Mouse (Mus musculus) hindbrain, embryonic 13.5 days (tissue): Measurements from ENCODE around the gene Cdc42ep1. TPM values are rescaled to one million over a fixed set of nuclear protein-coding genes. Genes with fewer than 3 reads are reported as not detected.
"Not testable (repeated sequence)": the region's sequence is repeated elsewhere in the genome, so short reads cannot be mapped to it uniquely, and the experiment has no call there.

Source experiments
- ATAC-seq: fragments of 200-750 bp; cut with Nextera tagmentation; 2 replicates; pipeline ENCODE4 v1.8.0; 2017; ENCODE audit warnings: moderate TSS enrichment; ENCODE audit not compliant: low FRiP score
- H3K27ac ChIP-seq: fragments of 300-500 bp; sonication (generic); 2 replicates; pipeline ENCODE4 v1.5.1; 2015; ENCODE audit warnings: inconsistent platforms, mild to moderate bottlenecking, moderate library complexity
- H3K27me3 ChIP-seq: fragments of 300-500 bp; sonication (generic); 2 replicates; pipeline ENCODE4 v1.6.1; 2015; ENCODE audit warnings: mild to moderate bottlenecking, inconsistent platforms
- H3K36me3 ChIP-seq: fragments of 300-500 bp; sonication (generic); 2 replicates; pipeline ENCODE4 v1.6.1; 2015; ENCODE audit warnings: mild to moderate bottlenecking, inconsistent platforms
- H3K4me1 ChIP-seq: fragments of 300-500 bp; sonication (generic); replicated peaks from 2 replicates; pipeline ENCODE4 v1.6.1; 2015; ENCODE audit warnings: inconsistent platforms
- H3K4me2 ChIP-seq: fragments of 300-500 bp; sonication (generic); 2 replicates; pipeline ENCODE4 v1.6.1; 2015; ENCODE audit warnings: inconsistent platforms, mild to moderate bottlenecking, moderate library complexity
- H3K4me3 ChIP-seq: fragments of 300-500 bp; sonication (generic); 2 replicates; pipeline ENCODE4 v1.5.1; 2015; ENCODE audit warnings: mild to moderate bottlenecking, inconsistent platforms
- H3K9ac ChIP-seq: fragments of 300-500 bp; sonication (generic); 2 replicates; pipeline ENCODE4 v1.6.1; 2015; ENCODE audit warnings: mild to moderate bottlenecking, inconsistent platforms
- H3K9me3 ChIP-seq: fragments of 300-500 bp; sonication (generic); 2 replicates; pipeline ENCODE4 v1.6.1; 2016; ENCODE audit warnings: inconsistent platforms
- WGBS: fragments of 180-500 bp; shearing (Covaris S2); methylation state at CpG from one replicate; pipeline ENCODE4 v1.1.7; 2015; 5-methylcytosine and 5-hydroxymethylcytosine counted together
- polyA plus RNA-seq: library from polyadenylated mRNA; unstranded; fragments of >200 nt; fragmentation: Nextera tagmentation; extraction: Ambion mirVana; gene quantifications from 2 replicates; pipeline ENCODE4 v1.2.1, GENCODE M21; 2015

The Cdc42ep1 gene
- polyA plus RNA-seq, 1 experiment from 2014 or later, result 11.0 TPM

GRCm38 (mm10) chr15:78874989-78875388 is 32.6 kb downstream of the Cdc42ep1 start:
- Histone ChIP-seq H3K4me1 (peaks cover 35% of the 10 kb centered on the region), H3K27ac (peak overlapping the region; percentile 99), H3K4me2 (no peak overlapping the region), H3K9me3 (no peaks in the 10 kb centered on the region), H3K9ac (peak overlapping the region; percentile 91; the same call in 1 of the 2 replicates), H3K4me3 (no peak overlapping the region), H3K36me3 (peaks cover 5% of the 10 kb centered on the region; the same call in 1 of the 2 replicates), H3K27me3 (no peaks in the 10 kb centered on the region)
- ATAC-seq, result no peak
- 80% methylated on average over 8 of the region's 8 CpGs for WGBS

- no peak for ATAC-seq
- Histone ChIP-seq H3K9me3 (no peaks in the 10 kb centered on the region), H3K27ac (peak overlapping the region; percentile 99), H3K36me3 (peaks cover 10% of the 10 kb centered on the region; the same call in 1 of the 2 replicates), H3K4me2 (peak overlapping the region; percentile 94), H3K27me3 (no peaks in the 10 kb centered on the region), H3K9ac (peak overlapping the region; percentile 91), H3K4me1 (peaks cover 35% of the 10 kb centered on the region), H3K4me3 (peak overlapping the region; percentile 74)
- 82% methylated on average over 5 of the region's 5 CpGs for WGBS
Measured at GRCm38 (mm10) chr15:78875537-78875936, 33.1 kb downstream of the Cdc42ep1 start.

- peak overlapping the region; percentile 99 for H3K27ac ChIP-seq
- ATAC-seq, result peak; percentile 19; the same call in 1 of the 2 replicates
- 3% methylated on average over 17 of the region's 17 CpGs for WGBS
Measured at GRCm38 (mm10) chr15:78876258-78876696, 33.9 kb downstream of the Cdc42ep1 start.

GRCm38 (mm10) chr15:78876991-78877809 is 34.8 kb downstream of the Cdc42ep1 start, which contains the start of gene Gga1:
Gga1 (plus strand) TSS chr15:78877190.
- H3K9ac ChIP-seq, result peak within 1 kb of the TSS; percentile 91
- no peaks in the 10 kb centered on the region for H3K27me3 ChIP-seq
- peaks cover 35% of the 10 kb centered on the region for H3K4me1 ChIP-seq
- H3K9me3 ChIP-seq, result no peaks in the 10 kb centered on the region
- peak; percentile 90 for ATAC-seq
- peak within 1 kb of the TSS; percentile 94 for H3K4me2 ChIP-seq
- under 1% methylated on average over 64 of the region's 95 CpGs for WGBS
- peaks cover 27% of the 10 kb centered on the region for H3K36me3 ChIP-seq
- H3K4me3 ChIP-seq, result peak within 1 kb of the TSS; percentile 74
- peak within 1 kb of the TSS; percentile 99 for H3K27ac ChIP-seq

More at GRCm38 (mm10) chr15:78876258-78876696, 33.9 kb downstream of the Cdc42ep1 start:
- peaks cover 17% of the 10 kb centered on the region for H3K36me3 ChIP-seq
- peak overlapping the region; percentile 74 for H3K4me3 ChIP-seq
- H3K9me3 ChIP-seq, result no peaks in the 10 kb centered on the region
- H3K27me3 ChIP-seq, result no peaks in the 10 kb centered on the region
- peak overlapping the region; percentile 91 for H3K9ac ChIP-seq
- H3K4me1 ChIP-seq, result peaks cover 35% of the 10 kb centered on the region
- H3K4me2 ChIP-seq, result peak overlapping the region; percentile 94

GRCm38 (mm10) chr15:78877810-78878390 is 35.5 kb downstream of the Cdc42ep1 start:
- WGBS, result 2% methylated on average over 17 of the region's 17 CpGs

GRCm38 (mm10) chr15:78878792-78879516 is 36.5 kb downstream of the Cdc42ep1 start:
- WGBS, result 71% methylated on average over 7 of the region's 7 CpGs
- Histone ChIP-seq H3K4me2 (peak overlapping the region; percentile 94), H3K9ac (peak overlapping the region; percentile 91), H3K4me1 (peaks cover 35% of the 10 kb centered on the region), H3K36me3 (peaks cover 44% of the 10 kb centered on the region)
- not testable (repeated sequence) for H3K4me3 ChIP-seq, H3K27ac ChIP-seq, H3K9me3 ChIP-seq, H3K27me3 ChIP-seq, ATAC-seq

More at GRCm38 (mm10) chr15:78877810-78878390, 35.5 kb downstream of the Cdc42ep1 start:
- H3K9ac ChIP-seq, result peak overlapping the region; percentile 91
- H3K27ac ChIP-seq, result peak overlapping the region; percentile 99
- peaks cover 34% of the 10 kb centered on the region for H3K36me3 ChIP-seq
- H3K4me2 ChIP-seq, result peak overlapping the region; percentile 94
- H3K9me3 ChIP-seq, result no peaks in the 10 kb centered on the region
- H3K4me3 ChIP-seq, result peak overlapping the region; percentile 74
- H3K4me1 ChIP-seq, result peaks cover 35% of the 10 kb centered on the region
- no peak; the same call in 1 of the 2 replicates for ATAC-seq
- no peaks in the 10 kb centered on the region for H3K27me3 ChIP-seq

GRCm38 (mm10) chr15:78880432-78880831 is 38.0 kb downstream of the Cdc42ep1 start:
- H3K36me3 ChIP-seq, result peaks cover 57% of the 10 kb centered on the region
- no peak overlapping the region for H3K4me3 ChIP-seq
- no peak overlapping the region for H3K27ac ChIP-seq
- no peaks in the 10 kb centered on the region for H3K27me3 ChIP-seq
- peak overlapping the region; percentile 60; the same call in 1 of the 2 replicates for H3K9ac ChIP-seq
- no peak for ATAC-seq
- peaks cover 30% of the 10 kb centered on the region for H3K4me1 ChIP-seq
- 93% methylated on average over 8 of the region's 8 CpGs for WGBS
- no peaks in the 10 kb centered on the region for H3K9me3 ChIP-seq
- no peak overlapping the region for H3K4me2 ChIP-seq

GRCm38 (mm10) chr15:78881828-78882227 is 39.4 kb downstream of the Cdc42ep1 start:
- 86% methylated on average over 3 of the region's 3 CpGs for WGBS
- Histone ChIP-seq H3K9ac (no peak overlapping the region), H3K9me3 (no peaks in the 10 kb centered on the region), H3K27me3 (no peaks in the 10 kb centered on the region), H3K27ac (no peak overlapping the region), H3K4me1 (peaks cover 20% of the 10 kb centered on the region), H3K4me3 (no peak overlapping the region), H3K4me2 (no peak overlapping the region), H3K36me3 (peaks cover 71% of the 10 kb centered on the region)
- no peak for ATAC-seq

GRCm38 (mm10) chr15:78889401-78889853 is 47.0 kb downstream of the Cdc42ep1 start:
- Histone ChIP-seq H3K36me3 (peaks cover 97% of the 10 kb centered on the region), H3K4me3 (no peak overlapping the region), H3K9me3 (no peaks in the 10 kb centered on the region), H3K27me3 (no peaks in the 10 kb centered on the region), H3K4me2 (no peak overlapping the region), H3K4me1 (peaks cover 10% of the 10 kb centered on the region), H3K27ac (0 out of 2 replicates have a peak overlapping the region, but pooled peaks have one; percentile 48), H3K9ac (peak overlapping the region; percentile 19; the same call in 1 of the 2 replicates)
- no peak for ATAC-seq
- WGBS, result 39% methylated on average over 13 of the region's 13 CpGs

GRCm38 (mm10) chr15:78892440-78892839 is 50.0 kb downstream of the Cdc42ep1 start:
- H3K4me1 ChIP-seq, result peaks cover 13% of the 10 kb centered on the region
- 73% methylated on average over 7 of the region's 7 CpGs for WGBS
- peak overlapping the region; percentile 35; the same call in 1 of the 2 replicates for H3K9ac ChIP-seq
- peaks cover 83% of the 10 kb centered on the region for H3K36me3 ChIP-seq
- no peak overlapping the region for H3K4me2 ChIP-seq
- no peak for ATAC-seq
- no peaks in the 10 kb centered on the region for H3K9me3 ChIP-seq
- no peaks in the 10 kb centered on the region for H3K27me3 ChIP-seq
- no peak overlapping the region for H3K27ac ChIP-seq
- H3K4me3 ChIP-seq, result no peak overlapping the region

- Histone ChIP-seq H3K27ac (peak overlapping the region; percentile 44; the same call in 1 of the 2 replicates), H3K9me3 (no peaks in the 10 kb centered on the region), H3K9ac (0 out of 2 replicates have a peak overlapping the region, but pooled peaks have one; percentile 13), H3K4me2 (no peak overlapping the region), H3K4me1 (peaks cover 19% of the 10 kb centered on the region), H3K4me3 (no peak overlapping the region), H3K36me3 (peaks cover 60% of the 10 kb centered on the region), H3K27me3 (peaks cover 16% of the 10 kb centered on the region)
- 79% methylated on average over 13 of the region's 13 CpGs for WGBS
- ATAC-seq, result no peak
Measured at GRCm38 (mm10) chr15:78894726-78895125, 52.3 kb downstream of the Cdc42ep1 start.
